Mouse (Mus musculus) Muller cell, postnatal 12 days (primary cell): ENCODE measurements around the gene Crybb3.
A peak's percentile ranks its signal among the peaks of the same experiment; 100 is the strongest.

Source experiments
- DNase-seq: peaks from one replicate; pipeline ENCODE4 v3.0.0-alpha.2; 2015; ENCODE audit errors: inconsistent ontology term

Crybb3 gene

DNA sequence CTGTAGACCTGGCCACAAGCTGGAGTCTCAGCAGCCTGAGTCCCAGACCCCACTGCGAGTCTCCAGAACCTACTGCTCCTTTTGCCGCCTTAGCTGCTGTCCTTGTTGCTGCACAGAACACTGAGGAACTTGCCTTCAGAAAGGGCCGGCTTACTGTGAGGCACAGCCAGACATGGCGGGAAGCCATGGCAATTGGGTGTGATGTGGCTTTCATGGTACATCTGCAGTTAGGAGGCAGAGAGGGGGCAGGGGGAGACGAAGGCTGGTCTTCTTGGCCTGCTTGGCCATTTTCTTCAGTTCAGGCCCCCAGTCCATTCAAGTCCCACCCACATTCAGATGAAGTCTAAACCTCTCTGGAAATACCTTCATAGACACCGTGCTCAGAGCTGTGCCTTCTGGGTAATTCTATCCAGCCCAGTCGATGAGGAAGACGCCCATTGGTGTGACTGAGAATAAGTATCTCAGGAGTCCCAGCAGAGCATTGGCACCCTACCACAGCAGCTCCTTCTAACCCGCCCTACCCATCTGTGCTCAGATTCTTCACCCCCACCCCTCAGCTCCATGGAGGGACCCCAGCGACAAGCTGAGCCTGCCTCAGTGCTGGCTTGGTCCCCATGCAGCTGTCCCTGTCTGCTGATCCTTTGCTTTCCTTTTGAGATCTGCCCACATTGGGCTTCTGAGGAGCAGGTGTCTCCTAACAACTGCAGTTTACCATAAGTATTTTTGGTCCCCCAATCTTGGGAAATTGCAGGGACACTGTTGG, 35.7 kb downstream of the Crybb3 start:
- no peak for DNase-seq

DNA sequence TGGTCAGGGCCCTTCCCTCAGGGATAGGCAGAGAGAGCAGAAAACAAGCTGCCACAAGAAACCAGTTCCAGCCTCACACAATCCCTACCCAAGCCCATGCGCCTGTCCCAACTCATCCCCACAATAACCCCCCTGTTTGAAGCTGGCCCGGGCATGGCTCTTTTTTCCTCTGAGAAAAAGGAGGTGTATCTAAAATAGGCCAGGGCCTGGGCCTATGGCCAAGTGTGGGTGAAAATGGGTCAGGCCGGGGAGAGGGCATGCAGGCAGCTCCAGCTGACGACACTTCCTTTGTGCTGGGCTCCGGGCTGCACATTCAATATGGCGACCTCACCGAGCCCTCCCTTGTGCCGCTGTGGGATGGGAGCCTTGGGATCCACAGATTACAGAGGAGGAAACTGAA, 37.9 kb downstream of the Crybb3 start:
- no peak for DNase-seq

DNA sequence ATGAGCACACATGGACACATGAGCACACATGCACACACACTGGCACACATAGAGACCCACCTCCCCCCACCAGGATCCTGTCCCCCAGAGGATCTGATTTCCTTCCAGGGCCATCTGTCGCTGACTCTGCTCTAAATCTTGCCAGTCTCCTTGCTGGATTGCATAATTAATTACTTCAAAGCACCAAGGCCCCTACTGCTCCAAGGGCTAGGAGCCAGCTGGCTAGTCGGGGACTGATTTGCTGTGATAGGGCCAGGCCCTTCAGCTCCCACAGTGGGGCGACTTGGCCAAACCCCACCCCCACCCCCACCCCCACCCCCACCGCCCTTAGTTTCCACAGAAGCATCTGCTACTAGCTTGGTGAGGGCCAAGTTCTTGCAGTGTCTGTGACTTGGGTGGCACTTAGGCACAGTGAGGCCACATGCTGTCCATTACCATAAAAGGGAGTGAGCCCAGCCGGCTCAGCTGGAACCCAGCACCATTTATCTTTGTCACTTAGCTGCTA, 39.8 kb downstream of the Crybb3 start:
- DNase-seq, result peak; percentile 79

GRCm38 (mm10) chr5:113040776-113041175, 40.6 kb downstream of the Crybb3 start:
- no peak for DNase-seq

DNA sequence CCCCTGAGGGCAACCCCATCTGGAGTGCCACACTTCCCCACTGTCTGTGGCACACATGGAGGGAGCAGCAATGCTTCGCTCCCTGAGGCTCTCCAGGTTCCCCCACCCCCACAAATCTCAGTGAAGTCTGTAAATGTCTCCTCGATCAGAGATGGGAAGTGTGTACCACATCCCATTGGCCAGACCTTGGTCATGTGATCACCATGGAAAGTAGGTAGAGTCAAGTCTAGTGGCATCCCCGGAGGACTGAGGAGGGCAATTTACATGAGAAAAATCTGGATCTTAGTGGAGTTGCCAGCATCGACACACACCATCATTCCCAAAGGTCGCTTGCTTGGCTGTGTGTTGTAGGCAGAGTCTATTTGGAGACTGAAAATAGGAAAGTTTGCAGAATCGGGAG, 42.8 kb downstream of the Crybb3 start:
- no peak for DNase-seq

DNA sequence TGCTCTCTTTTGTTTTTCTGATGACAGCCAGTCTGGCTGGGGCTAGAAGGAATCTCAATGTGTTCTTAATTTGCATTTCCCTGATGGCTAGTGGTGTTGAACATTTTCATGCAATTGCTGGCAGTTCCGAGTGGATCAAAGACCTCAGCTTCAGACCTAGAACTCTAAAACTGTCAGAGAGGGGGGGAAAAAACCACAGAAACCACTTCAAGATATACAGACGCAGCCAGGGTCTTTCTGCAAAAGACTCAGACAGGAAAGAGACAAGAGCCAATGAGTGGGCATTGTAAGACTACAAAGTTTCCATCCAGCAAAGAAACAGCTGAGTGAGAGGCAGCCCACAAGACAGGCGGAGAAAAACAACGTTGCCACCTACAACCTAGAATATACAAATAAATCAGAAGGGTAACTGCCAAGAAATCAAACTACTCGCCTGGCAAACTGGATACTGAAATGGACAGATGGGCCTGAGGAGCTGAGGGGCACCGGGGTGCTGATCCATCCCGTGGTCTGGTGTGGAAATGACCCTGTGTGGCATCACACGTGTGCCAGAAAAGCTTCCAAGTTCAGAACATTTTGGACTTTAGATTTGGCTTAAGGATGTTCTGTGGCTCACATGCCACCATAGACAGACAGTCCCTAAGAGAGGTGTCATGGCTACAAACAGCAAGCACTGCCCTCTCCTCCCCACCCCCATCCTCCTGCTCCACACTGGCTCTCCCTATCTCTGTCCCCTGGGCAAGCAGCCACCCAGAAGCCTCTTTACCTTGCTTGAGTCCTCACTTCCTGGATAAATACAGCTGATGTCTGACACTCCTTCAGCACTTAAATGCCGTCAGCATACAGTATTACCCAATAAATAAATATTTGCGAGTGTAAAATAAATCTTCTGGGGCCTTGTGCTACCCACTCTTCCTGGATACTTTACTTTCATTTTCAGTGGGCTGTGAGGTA, 46.0 kb downstream of the Crybb3 start:
- DNase-seq, result peak; percentile 51

DNA sequence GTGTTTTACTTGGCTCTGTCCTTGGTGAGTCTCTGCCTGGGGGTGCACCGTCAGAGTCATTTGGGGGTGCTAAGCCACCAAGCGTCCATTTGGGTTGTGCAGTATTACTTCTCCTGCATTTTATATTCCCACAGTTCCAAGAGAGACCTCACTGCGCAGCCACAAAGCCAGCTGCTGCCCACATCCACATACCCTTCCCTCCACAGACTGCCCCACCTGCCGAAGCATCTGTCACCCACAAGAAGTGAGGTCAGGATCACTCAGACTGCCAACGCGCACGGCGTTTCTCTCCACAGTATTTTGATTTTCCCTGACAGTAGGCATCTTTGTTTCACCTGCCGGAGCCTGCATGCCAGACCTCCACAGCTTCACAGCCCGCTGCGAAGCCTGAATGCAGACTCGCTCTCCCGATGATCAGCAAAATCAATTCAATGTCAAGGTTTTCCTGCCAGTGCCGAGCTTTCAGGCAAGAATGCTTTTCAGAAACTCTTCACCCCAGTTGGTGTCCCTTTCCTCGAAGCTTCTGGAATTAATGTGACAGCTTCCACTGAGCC, 50.1 kb downstream of the Crybb3 start:
- DNase-seq, result peak; percentile 64

DNA sequence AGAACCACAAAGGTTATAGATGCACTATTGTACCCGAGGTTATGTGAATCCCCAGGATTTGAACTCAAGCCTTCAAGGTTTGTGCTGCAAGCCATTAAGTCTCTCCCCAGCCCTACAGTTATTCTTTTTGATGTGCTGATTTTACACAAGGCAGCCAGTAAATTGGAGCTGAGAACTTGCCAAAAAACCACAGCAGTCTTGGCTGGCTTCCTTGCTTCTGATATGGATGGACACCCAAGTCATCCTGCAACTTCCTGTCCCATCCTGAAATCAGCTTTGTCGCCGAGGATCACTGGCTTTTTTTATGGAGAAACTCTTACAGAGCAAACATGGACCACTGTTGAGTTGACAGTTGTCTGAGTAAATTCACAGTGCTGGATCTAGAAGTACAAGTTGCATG, 51.3 kb downstream of the Crybb3 start:
- no peak for DNase-seq

DNA sequence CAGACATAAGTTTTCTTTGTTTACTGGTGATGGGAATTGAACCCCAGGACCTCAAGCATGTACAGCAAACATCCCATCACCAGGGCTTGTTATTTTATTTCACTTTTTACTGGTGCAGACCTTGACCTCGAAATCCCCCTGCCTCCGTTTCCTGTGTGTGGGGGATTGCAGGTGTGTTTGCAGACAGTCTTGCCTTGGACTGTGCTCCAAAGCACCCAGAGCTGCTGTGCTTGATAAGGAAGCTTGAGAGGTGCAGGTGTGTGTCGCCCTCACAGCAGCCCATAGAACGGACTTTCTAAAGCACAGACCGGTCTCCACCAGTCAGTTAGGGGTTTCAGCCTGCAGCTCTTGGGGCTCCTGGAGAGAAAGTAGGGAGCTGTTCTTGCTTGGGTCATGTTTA, 54.7 kb downstream of the Crybb3 start:
- no peak for DNase-seq
